Mouse (Mus musculus) retina, postnatal 1 day (tissue): ENCODE measurements around the gene Nmrk1.

ENCODE experiments used
- DNase-seq: peaks from one replicate; pipeline ENCODE4 v3.0.0-alpha.2; 2012

The Nmrk1 gene

DNA sequence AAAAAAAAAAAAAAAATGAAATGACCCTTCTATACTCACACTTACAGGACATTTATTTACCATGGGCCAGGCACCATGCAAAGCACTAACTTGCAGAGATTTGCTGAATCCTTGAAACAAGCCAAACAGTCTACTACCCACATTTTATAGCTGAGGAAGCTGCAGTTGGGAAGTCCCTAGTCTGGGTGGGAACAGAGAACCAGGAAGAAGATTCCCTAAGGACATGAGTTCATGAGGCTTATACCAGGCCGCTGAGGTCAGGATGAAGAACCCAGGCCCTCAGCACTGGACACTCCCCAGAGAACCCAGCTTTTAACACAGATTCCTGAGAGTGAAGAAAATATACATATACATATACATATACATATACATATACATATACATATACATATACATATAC is 14.2 kb upstream of the Nmrk1 start:
- no peak for DNase-seq

DNA sequence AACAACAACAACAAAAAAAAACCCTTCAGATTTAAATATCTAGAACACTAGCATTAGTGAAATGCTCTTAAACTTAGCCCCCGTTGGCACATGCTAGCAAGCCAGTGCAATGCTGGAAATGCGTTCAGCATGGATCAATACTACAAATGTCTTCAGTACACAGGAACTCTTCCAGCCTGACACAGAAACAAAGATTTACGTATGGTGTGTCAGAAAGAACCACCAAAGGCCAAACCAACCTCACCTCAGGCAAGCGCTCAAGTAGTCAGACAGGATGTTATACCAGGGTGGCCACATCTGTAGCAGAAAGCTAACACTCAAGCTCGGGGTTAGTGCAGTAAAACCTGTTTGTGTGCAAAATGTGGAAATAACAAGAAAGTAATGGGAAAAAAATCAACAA is 12.7 kb upstream of the Nmrk1 start:
- no peak for DNase-seq

- no peak for DNase-seq
Observed at GRCm38 (mm10) chr19:18619691-18620090, 12.1 kb upstream of the Nmrk1 start.

DNA sequence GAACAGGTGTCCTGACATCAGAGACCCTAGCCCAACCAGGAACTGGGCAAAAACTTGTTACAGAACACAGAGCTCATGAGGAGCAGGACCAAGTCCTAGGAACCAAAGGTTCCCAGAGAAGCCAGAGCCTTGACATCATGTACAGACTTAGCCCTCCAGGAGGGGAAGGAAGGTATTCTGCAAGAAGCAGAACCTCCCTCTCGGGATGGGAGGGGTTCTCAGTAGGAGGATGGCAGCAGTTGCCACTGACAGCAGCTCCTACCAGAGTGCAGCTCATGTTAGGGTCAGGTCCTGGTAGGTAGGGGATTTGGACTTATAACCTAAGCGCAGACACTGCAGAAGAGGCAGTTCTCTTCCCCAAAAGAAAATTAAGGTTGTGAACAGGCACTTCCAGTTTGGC is 7.9 kb upstream of the Nmrk1 start:
- no peak for DNase-seq

DNA sequence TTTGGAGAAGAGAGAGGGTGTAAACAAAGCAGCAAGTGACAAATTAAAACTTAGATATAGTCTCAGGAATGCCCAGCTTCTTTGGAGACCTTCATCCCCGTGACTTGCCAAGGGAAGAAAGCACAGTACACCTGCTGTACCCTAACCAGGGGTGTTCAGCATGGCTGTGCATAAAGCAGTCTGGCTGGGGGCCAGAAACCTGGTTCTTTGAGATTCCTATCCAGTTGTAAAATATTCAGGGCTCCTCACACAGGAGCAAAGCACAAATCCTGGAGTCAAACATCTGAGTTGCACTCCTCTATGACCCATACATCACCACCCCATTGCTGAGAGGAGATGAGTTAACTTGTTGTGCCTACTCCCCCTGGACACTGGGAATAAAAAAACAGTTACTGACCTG is 2.2 kb upstream of the Nmrk1 start:
- no peak for DNase-seq

DNA sequence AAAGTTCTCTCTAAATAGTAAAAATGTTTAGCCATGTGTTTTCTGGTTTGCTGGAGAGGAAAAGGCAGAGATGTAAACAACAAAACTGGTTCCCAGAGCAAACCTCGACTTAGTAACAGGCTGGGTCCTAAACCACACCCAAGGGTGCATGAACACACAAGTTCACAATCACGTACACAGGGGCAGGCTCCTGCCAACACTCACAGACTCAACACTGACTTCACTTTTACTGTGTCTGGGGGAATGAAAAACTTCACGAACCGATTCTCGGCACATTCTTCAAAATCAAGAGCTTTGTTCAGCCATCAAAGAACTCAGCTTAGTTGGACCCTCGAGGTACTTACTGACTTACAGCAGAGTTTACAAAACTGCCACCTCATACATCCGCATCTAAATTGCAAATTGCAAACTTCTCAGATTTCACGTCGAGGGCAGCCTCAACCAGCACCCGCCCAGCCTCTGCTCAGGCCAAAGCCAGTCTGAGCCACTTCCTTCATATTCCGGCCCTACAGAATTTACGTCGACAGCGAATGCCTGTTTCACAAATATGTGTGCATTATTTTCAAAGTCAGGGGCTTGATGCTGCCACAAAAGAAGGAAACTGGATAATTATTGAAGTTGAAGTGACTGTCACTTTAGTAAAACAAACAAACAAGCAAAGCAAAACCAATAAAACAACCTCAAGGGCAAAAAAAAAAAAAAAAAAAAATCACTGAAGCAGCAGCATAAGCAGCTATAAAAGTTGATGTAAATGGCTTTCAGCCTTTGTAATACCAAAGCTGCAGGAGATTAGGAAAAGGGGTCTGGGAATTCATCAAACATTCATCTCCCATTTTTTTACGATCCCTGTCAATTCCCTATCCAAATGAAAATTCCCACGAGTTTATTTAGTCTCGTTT is 1.3 kb upstream of the Nmrk1 start:
- DNase-seq: peak; percentile 9

DNA sequence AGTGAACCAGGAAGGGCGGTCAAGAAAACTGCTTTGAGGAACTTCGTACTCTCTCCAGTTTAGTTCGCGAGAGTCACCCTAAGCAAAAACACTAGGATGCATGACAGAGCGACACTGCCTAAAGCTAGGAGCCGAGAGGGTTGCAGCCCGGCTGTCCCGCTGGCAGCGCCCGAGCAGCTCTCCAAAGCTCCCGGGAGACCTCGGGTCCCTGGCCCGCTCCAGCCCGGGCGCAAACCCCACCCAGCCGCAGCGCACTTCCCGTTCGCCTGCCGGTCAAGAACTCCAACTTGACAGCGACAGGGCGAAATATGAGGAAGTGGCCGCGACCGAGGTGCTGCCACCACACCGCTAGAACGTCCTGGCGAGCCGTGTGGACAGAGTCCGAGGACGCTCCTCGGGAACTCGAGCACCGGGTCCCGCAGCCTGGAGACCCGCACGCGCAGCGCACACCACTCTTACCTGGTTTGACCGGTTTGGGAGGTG is 548 bp upstream of the Nmrk1 start:
- DNase-seq: no peak

DNA sequence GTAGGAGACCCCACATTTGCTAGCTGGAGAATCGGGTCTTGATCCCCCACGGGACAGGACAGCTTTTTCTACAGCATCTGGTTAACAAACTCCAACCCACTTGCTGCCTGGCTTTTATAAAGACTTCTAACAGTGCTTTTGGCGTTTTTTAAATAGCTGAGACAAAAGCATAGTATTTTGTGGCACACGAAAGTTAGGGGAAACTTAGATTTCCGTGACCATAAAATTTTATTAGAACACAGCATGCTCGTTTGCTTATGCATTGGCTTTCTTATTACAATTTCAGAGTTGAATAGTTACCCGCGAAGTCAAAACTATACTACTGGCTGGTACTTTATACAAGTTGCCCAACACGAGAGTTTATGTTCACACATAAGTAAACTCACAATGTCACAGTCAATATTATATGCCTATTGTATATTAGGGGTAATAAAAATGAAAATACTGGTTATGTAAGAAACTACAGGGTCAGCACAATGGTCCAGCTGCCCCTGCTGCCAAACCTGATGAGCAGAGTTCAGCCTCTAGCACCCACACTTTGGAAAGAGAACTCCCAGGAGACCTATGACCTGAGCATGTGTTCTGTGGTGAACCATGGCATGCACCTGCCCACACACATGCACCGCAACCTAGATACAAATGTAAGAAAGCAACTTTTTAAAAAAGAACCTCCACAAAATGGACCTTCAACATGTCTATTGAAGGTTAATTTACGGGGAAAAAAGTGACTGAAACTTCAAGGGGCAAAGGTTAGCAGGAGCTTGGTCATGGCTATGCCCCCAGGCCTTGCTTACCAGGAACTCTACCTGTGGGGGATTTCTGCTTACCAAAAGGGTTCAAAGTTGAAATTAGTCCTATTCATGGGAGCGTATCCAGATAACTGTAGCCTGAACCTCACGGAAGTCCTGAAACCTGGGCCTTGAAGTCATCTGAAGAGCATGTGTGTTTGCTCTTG is 758 bp downstream of the Nmrk1 start:
- no peak for DNase-seq

GRCm38 (mm10) chr19:18637954-18638353 is 6.2 kb downstream of the Nmrk1 start:
- DNase-seq: no peak

DNA sequence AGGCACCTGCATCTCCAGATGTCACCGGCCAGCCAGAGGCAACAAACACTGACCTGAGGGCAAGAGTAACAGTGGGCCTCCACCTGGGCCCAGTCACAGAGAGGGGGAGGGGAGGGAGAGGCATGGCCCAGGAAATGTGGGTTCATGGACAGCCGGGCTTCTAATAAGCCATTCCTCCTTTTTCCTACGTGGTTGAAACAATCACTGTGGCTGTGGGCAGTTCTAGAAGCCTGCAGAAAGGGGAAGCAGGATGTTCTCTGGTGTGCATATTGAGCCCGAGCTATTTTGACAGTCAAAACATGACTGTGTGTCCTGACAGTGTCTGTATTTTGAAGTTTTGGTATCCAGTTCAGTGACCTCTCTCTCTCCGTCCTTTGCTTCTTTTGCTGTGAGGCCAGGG is 7.2 kb downstream of the Nmrk1 start:
- DNase-seq: no peak

- no peak for DNase-seq
Observed at GRCm38 (mm10) chr19:18639552-18639951, 7.8 kb downstream of the Nmrk1 start.

- DNase-seq: no peak
Observed at GRCm38 (mm10) chr19:18641001-18641400, 9.3 kb downstream of the Nmrk1 start.

- DNase-seq: no peak
Observed at GRCm38 (mm10) chr19:18643411-18643810, 11.7 kb downstream of the Nmrk1 start.

DNA sequence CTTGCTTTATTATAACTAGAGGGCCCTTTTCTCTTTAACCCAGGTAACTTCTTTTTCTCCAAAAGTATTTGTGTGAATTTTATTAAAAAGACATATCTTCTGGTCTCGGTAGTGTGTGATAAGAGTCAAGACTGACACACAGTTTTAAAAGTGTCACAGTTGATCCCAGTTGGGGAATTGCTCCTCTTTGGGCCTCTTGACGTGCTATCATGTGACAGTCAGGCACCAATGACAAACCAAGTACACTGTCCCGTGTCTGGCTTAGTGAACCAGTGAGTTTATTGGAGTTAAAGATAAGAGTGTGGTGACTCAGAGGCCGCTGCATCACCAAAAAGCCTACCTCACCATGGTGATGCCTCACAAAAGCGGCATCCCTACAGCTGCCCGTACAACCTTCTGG is 12.3 kb downstream of the Nmrk1 start:
- DNase-seq: no peak

DNA sequence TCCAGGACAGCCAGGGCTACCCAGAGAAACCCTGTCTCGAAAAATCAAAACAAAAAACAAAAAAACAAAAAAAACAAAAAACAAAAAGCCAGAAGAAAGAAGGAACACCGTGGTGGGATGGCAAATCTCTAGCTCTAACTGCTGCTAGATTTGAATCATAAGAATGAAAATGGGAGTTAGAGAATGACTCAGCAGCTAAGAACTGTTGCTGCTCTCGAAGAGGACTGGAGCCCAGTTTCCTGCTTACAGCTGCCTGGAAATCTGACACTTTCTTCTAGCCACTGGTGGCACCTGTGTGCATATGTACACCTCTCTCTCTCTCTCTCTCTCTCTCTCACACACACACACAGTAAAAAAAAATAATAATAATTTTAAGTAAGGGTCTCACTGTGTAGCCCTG is 14.6 kb downstream of the Nmrk1 start:
- DNase-seq: no peak

- no peak for DNase-seq
Observed at GRCm38 (mm10) chr19:18646853-18647420, 15.2 kb downstream of the Nmrk1 start.

- DNase-seq: no peak
Observed at GRCm38 (mm10) chr19:18647775-18648557, 16.2 kb downstream of the Nmrk1 start.

DNA sequence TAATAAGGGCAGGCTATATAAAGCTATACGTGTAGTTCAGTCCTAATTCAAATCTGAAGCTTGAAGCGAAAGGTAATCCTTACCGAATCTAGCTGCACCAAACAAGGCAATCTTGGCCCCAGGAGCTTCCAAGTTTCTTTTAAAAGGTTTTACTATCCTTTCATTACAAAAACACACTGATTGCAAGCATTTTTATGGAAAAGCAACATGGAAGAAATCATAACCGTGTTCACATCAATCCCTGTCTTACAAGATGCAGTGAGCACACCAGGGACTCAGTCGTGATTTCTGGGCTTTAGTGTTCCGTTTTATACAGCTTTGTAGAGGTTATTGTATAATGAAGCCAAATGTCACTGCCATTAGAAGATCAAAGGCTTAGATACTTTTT is 16.8 kb downstream of the Nmrk1 start:
- no peak for DNase-seq

GRCm38 (mm10) chr19:18649955-18650354 is 18.2 kb downstream of the Nmrk1 start:
- DNase-seq: no peak

DNA sequence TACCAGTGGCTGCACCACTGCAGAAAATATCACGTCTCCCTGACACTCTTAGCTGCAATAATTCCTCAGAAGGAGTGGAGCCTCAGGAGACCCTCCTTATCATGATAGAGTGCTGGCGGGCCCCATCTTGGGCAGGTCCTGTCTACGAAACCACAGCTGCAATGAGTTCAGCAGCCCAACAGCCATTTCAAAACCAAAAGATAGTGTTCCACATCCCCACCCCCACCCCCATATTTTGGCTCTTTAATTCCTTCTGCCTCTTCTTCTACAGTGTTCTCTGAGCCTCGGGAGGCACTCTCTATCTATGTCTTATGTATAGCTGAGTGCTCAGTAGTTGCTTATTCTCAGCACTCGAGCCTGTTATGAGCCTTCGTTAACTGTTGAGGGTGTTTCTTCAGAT is 18.7 kb downstream of the Nmrk1 start:
- no peak for DNase-seq

DNA sequence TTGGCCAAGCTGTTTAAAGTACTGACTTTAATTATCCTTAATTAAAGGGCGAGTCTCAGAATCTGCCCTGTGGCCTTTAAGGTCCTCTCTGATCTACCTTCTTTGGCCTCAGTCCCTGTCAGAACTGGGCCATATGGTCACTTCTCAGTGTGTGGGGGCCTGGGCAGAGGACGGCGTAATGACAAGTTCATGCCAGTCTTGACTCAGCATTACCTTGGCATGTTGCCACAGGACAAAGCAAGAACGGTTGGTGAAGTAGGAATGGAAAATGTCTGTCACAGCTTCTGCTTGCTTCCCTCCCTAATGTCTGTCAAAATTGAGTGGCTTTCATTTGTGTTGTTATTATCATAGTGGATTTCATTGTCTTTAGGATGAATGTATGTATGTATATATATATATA is 20.8 kb downstream of the Nmrk1 start:
- no peak for DNase-seq

- no peak for DNase-seq
Observed at GRCm38 (mm10) chr19:18653058-18653457, 21.3 kb downstream of the Nmrk1 start.

DNA sequence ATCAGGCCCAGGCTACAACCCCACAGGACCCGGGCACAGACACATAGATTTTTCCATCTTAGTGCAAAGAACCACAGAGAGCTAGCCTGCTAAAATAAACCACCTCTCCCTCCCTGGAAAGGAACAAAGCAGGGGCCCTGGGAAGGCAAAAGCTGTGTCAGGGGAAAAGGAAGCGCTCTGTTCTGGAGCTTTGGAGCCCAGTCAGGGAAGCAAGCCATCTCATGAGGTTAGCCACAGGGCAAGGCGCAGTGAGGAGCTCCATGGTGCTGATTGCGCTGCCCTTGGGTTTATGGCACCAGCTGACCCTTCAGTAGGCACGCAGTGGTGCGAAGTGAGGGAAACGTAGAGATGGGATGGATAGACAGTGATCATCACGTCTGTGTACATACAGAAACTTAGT is 22.6 kb downstream of the Nmrk1 start:
- no peak for DNase-seq
